Mouse (Mus musculus) limb, embryonic 11.5 days (tissue): Measurements from ENCODE around the gene Plod3. TPM values are rescaled to one million over a fixed set of nuclear protein-coding genes. Genes with fewer than 3 reads are reported as not detected.
A peak's percentile ranks its signal among the peaks of the same experiment; 100 is the strongest.
"Not testable (repeated sequence)": the region's sequence is repeated elsewhere in the genome, so short reads cannot be mapped to it uniquely, and the experiment has no call there.

Source experiments
- ATAC-seq: fragments of 200-750 bp; cut with Nextera tagmentation; 2 replicates; pipeline ENCODE4 v1.8.0; 2017; ENCODE audit warnings: low read depth; ENCODE audit not compliant: insufficient number of reproducible peaks, low FRiP score, low TSS enrichment
- DNase-seq: peaks from one replicate; pipeline ENCODE4 v3.0.0-alpha.2; 2015; ENCODE audit warnings: low spot score
- H3K27ac ChIP-seq: fragments of 300-500 bp; sonication (generic); replicated peaks from 2 replicates; pipeline ENCODE4 v1.5.1; 2014; ENCODE audit warnings: low read depth, mild to moderate bottlenecking, low read length
- H3K27me3 ChIP-seq: fragments of 300-500 bp; sonication (generic); 2 replicates; pipeline ENCODE4 v1.6.1; 2014; ENCODE audit warnings: mild to moderate bottlenecking, low read length, mixed read lengths; ENCODE audit not compliant: control insufficient read depth, insufficient read depth
- H3K36me3 ChIP-seq: fragments of 300-500 bp; sonication (generic); 2 replicates; pipeline ENCODE4 v1.6.1; 2014; ENCODE audit warnings: mild to moderate bottlenecking, low read length, moderate library complexity, mixed read lengths; ENCODE audit not compliant: control insufficient read depth, insufficient read depth
- H3K4me1 ChIP-seq: fragments of 300-500 bp; sonication (generic); 2 replicates; pipeline ENCODE4 v1.6.1; 2014; ENCODE audit warnings: low read length, mixed read lengths; ENCODE audit not compliant: control insufficient read depth, insufficient read depth
- H3K4me2 ChIP-seq: fragments of 300-500 bp; sonication (generic); 2 replicates; pipeline ENCODE4 v1.6.1; 2014; ENCODE audit warnings: low read depth, mild to moderate bottlenecking, moderate library complexity; ENCODE audit not compliant: severe bottlenecking
- H3K4me3 ChIP-seq: fragments of 300-500 bp; sonication (generic); 2 replicates; pipeline ENCODE4 v1.5.1; 2014; ENCODE audit warnings: low read depth, low read length
- H3K9ac ChIP-seq: fragments of 300-500 bp; sonication (generic); 2 replicates; pipeline ENCODE4 v1.6.1; 2014; ENCODE audit warnings: mild to moderate bottlenecking, low read length
- H3K9me3 ChIP-seq: fragments of 300-500 bp; sonication (generic); 2 replicates; pipeline ENCODE4 v1.6.1; 2016; ENCODE audit warnings: low read length; ENCODE audit not compliant: control insufficient read depth
- WGBS: fragments of 180-500 bp; shearing (Covaris S2); extraction: QIAGEN DNeasy Blood & Tissue Kit; methylation state at CpG from one replicate; pipeline ENCODE4 v1.1.7; 2014; 5-methylcytosine and 5-hydroxymethylcytosine counted together
- polyA plus RNA-seq: library from polyadenylated mRNA; unstranded; fragments of >200 nt; fragmentation: Nextera tagmentation; extraction: Ambion mirVana; gene quantifications from 2 replicates; pipeline ENCODE4 v1.2.1, GENCODE M21; 2014

Plod3 gene
- polyA plus RNA-seq = 26.4 and 32.6 TPM in 2 replicates

DNA sequence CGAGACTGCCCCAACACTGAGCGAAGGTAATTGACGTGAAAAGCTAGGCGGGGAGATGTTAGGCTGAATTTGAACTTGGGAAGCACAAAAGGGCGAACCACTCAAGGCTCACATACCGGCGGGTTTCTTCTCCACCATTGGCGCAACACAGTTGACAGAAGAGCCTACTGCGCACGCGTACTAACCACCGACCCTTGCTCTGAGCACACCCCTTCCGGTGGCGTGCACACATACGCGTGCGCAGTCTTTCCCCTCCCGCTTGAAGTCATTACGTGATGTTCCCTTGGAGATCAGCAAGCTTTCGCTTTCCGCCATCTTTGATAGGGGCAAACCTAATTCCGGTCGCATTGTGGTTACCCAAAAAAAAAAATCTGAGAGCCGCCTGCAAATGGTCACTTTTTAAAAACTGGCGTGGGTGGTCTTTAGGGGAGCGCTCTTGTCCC lies at the start of gene Plod3:
Gene Plod3 (plus strand): TSS at position 325 of the 443 bp plus-strand sequence.
- peak within 1 kb of the TSS; percentile 92 for H3K9ac ChIP-seq
- H3K27me3 ChIP-seq = no peaks in the 10 kb centered on the region
- H3K36me3 ChIP-seq = peaks cover 17% of the 10 kb centered on the region
- H3K9me3 ChIP-seq = no peaks in the 10 kb centered on the region
- H3K4me1 ChIP-seq = peaks cover 10% of the 10 kb centered on the region; the same call in 1 of the 2 replicates
- H3K27ac ChIP-seq = peak within 1 kb of the TSS; percentile 97
- under 1% methylated on average over 26 of the region's 26 CpGs for WGBS
- H3K4me2 ChIP-seq = peak within 1 kb of the TSS; percentile 79
- DNase-seq = peak; percentile 97
- H3K4me3 ChIP-seq = peak within 1 kb of the TSS; percentile 91
- ATAC-seq = peak; percentile 80

DNA sequence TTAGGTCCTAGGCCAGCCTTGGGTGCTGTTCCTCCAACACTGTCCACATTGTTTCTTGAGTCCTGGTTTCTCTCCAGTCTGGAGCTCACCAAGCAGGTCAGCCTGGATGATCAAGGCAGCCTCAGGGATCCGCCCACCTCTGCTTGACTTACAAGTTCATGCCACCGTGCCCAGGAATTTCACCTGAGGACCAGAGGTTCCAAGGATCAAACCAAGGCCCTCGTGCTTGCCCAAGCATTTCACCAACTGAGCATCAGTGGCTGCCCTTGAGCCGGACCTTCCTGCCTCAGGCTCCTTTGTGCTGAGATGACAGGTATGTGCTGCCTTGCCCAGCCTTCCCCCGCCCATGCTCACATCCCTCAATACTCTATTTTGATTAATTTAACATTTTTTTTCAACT lies 49.2 kb upstream of the Plod3 start:
- DNase-seq (no peak), ATAC-seq (no peak)
- Histone ChIP-seq H3K4me3 (no peak overlapping the region), H3K9me3 (no peaks in the 10 kb centered on the region), H3K27ac (no peak overlapping the region), H3K4me1 (no peaks in the 10 kb centered on the region), H3K27me3 (no peaks in the 10 kb centered on the region), H3K9ac (no peak overlapping the region), H3K4me2 (no peak overlapping the region), H3K36me3 (no peaks in the 10 kb centered on the region)
- 87% methylated on average over 5 of the region's 5 CpGs for WGBS

DNA sequence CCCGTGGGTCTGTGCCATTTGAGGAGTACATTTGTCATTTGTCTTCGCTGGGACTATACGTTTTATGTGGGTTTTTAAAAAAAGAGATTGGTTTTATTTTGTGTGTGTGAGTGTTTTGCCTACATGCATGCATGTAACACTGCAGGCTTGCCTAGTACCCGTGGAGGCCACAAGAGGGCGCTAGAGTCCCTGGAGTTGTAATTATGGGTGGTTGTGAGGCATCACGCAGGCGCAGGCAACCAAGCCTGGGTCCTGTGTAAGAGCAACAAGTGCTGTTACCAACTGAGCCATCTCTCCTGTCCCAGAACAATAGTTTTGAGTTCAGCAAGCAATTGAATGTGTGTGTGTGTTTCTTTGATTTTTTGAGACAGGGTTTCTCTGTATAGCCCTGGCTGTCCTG lies 47.5 kb upstream of the Plod3 start:
- WGBS = 71% methylated on average over 7 of the region's 7 CpGs
- H3K4me2 ChIP-seq = no peak overlapping the region

DNA sequence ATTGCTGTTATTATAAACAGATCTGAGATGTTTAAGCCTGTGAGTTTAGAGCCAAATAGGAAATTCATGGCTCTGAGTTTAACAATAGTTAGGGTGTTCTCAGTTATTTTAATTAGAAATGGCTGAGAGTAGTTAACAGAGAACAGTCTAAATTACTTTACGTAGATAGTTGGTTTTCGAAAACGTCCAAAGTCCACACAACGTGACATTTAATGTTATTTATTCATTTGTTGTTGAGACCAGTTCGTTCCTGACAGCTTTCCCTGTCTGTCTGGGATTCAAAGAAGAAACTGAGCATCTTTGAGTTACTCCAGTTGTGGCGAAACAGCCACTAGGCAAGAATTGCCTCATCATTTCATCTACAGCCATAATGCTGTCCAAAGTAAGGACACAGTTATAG lies 46.8 kb upstream of the Plod3 start:
- not testable (repeated sequence) for H3K27ac ChIP-seq, H3K4me1 ChIP-seq, H3K9ac ChIP-seq, H3K27me3 ChIP-seq, H3K9me3 ChIP-seq, H3K4me3 ChIP-seq, ATAC-seq, H3K4me2 ChIP-seq, DNase-seq, H3K36me3 ChIP-seq
- WGBS = 86% methylated on average over 6 of the region's 6 CpGs

More for the DNA sequence above, 47.5 kb upstream of the Plod3 start:
- DNase-seq = no peak
- H3K27ac ChIP-seq = no peak overlapping the region
- no peaks in the 10 kb centered on the region for H3K9me3 ChIP-seq
- no peaks in the 10 kb centered on the region for H3K36me3 ChIP-seq
- no peaks in the 10 kb centered on the region for H3K27me3 ChIP-seq
- H3K9ac ChIP-seq = no peak overlapping the region
- no peak overlapping the region for H3K4me3 ChIP-seq
- ATAC-seq = no peak
- no peaks in the 10 kb centered on the region for H3K4me1 ChIP-seq

DNA sequence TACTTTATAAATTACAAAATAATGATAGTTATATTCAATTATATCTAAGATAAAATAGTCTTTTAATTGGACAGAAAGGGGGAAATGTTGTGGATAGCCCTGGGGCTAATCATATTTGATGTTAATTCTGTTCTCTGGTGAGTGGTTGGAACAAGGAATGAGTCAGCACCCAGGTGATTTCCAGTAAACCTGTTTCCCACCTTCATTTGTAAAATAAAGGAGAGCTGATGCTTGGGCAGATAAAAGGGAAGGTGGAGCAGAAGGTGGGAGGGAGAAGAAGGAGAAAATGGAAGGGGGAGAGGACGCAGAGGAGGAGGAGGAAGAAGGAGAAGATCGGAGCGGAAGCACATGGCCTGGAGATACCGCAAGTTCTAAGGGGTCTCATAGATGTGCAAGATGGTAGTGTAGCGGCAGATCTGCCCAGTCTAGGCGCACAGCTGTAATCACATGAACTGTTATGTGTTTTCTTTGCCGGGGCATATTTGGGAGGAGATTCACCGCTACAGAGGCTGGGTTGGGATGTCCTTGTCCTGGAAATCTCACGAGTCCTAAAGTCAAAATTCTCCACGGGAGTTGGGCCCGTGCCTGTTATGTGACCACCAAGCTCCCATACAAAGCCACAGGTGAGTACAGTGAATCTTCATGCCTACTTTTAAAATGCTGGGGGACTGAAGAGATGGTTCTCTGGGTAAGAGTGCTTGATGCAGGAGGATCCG lies 45.8 kb upstream of the Plod3 start:
- Histone ChIP-seq H3K4me1 (no peaks in the 10 kb centered on the region), H3K27ac (no peak overlapping the region), H3K27me3 (no peaks in the 10 kb centered on the region), H3K9ac (no peak overlapping the region), H3K4me2 (no peak overlapping the region), H3K9me3 (no peaks in the 10 kb centered on the region), H3K4me3 (no peak overlapping the region), H3K36me3 (no peaks in the 10 kb centered on the region)
- ATAC-seq = no peak
- DNase-seq = no peak
- WGBS = 89% methylated on average over 12 of the region's 12 CpGs

DNA sequence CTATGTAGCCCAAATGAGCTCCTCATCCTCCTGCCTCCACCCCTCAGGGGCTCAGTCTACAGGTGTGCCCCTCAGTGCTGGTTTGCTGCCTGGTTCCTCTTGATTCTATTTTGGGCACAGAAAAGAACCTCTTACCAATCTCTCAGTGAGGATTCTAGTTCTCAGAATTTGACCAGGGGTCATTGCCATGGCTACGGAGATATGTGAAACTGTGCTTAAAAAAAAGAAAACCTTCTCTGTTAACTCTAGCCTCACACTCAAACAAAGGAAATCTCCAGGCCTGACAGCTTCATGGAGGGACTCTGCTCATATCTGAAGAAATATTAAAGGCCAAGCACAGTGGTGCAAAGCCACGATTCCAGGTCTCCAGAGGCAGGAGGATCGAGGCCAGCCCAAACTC lies 44.0 kb upstream of the Plod3 start:
- no peak for DNase-seq
- H3K9ac ChIP-seq = no peak overlapping the region
- 87% methylated on average over 3 of the region's 3 CpGs for WGBS
- H3K4me2 ChIP-seq = no peak overlapping the region
- no peaks in the 10 kb centered on the region for H3K27me3 ChIP-seq
- H3K4me1 ChIP-seq = no peaks in the 10 kb centered on the region
- ATAC-seq = no peak
- no peak overlapping the region for H3K27ac ChIP-seq
- H3K4me3 ChIP-seq = no peak overlapping the region
- no peaks in the 10 kb centered on the region for H3K9me3 ChIP-seq
- H3K36me3 ChIP-seq = no peaks in the 10 kb centered on the region

DNA sequence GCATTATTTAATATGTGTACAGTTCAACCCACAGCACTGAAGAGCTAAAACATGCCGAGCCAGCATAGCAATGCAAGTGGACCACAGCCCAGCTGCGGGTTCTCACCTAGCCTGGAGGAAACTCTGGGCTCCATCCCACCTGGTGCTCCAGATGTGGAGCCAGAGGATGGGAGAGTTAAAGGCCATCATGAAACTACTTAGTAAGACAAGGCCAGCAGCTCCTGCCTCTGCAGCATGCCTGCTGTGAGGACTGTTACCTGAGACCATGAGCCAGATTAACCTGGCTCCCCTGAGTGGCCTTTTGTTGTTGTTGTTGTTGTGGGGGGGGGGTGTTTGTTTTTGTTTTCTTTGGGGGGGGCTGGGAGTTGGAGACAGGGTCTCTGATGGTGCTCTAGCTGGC lies 43.4 kb upstream of the Plod3 start:
- Histone ChIP-seq H3K36me3 (no peaks in the 10 kb centered on the region), H3K27ac (no peak overlapping the region), H3K9ac (no peak overlapping the region), H3K4me2 (no peak overlapping the region), H3K9me3 (no peaks in the 10 kb centered on the region), H3K27me3 (no peaks in the 10 kb centered on the region), H3K4me3 (no peak overlapping the region), H3K4me1 (no peaks in the 10 kb centered on the region)
- DNase-seq = no peak
- WGBS = 86% methylated on average over 2 of the region's 2 CpGs
- no peak for ATAC-seq

DNA sequence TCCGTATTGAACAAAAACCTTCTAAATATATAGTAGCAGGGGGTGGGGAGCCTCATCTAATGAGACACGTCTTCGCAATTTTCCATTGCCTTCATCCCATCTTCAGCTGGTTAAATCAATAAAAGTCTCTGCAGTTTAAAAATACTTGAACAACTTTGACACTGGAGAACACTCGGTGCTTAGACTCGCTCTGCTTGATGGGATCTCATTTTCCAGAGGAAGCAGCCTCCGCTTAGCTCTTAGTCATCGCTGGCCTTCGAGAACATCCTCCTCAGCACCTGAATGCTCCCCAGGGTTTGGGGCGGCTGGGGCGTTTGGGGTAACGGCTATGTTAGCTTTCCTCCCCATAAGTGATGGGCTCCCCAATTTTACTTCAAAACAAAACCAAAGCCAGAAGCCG lies 41.7 kb upstream of the Plod3 start:
- H3K4me2 ChIP-seq = no peak overlapping the region

DNA sequence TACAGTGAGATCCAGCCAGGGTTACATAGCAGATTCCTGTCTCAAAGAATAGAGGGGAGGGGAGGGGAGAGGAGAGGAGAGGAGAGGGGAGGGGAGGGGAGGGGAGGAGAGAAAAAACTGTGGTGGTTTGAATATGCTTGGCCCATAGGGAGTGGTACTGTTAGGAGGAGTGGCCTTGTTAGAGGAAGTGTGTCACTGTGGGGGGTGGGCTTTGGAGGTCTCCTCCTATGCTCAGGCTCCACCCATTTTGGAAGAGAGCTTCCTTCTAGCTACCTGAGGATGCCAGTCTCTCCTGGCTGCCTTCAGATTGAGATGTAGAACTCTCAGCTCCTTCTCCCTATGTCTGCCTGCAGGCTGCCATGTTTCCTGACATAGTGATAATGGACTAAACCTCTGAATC lies 38.9 kb upstream of the Plod3 start:
- H3K4me1 ChIP-seq = no peaks in the 10 kb centered on the region
- no peaks in the 10 kb centered on the region for H3K9me3 ChIP-seq
- no peak overlapping the region for H3K27ac ChIP-seq
- DNase-seq (no peak), ATAC-seq (no peak)
- no peak overlapping the region for H3K9ac ChIP-seq
- no peak overlapping the region for H3K4me2 ChIP-seq
- H3K4me3 ChIP-seq = no peak overlapping the region
- H3K36me3 ChIP-seq = no peaks in the 10 kb centered on the region
- H3K27me3 ChIP-seq = no peaks in the 10 kb centered on the region

More for the DNA sequence above, 41.7 kb upstream of the Plod3 start:
- no peaks in the 10 kb centered on the region for H3K27me3 ChIP-seq
- WGBS = 82% methylated on average over 12 of the region's 12 CpGs
- no peaks in the 10 kb centered on the region for H3K36me3 ChIP-seq
- H3K4me1 ChIP-seq = no peaks in the 10 kb centered on the region
- no peak overlapping the region for H3K27ac ChIP-seq
- no peak for ATAC-seq
- no peak for DNase-seq
- no peak overlapping the region for H3K9ac ChIP-seq
- H3K4me3 ChIP-seq = no peak overlapping the region
- no peaks in the 10 kb centered on the region for H3K9me3 ChIP-seq
